Mouse (Mus musculus) CH12.LX (cell line): ENCODE measurements at regions not wholly inside any gene's neighbourhood (a gene's known extent, or its start where the extent isn't known, plus 50 kb on each side); places are given as distances from the start of the nearest gene placed in this dataset.

Experiments
- DNase-seq: peaks from one replicate; pipeline ENCODE4 v3.0.0-alpha.2; 2013; ENCODE audit errors: extremely low read depth
- H3K27ac ChIP-seq: 2 replicates; pipeline ENCODE4 v1.5.1; 2012; ENCODE audit warnings: low read depth, mild to moderate bottlenecking, control low read depth, moderate library complexity; ENCODE audit not compliant: insufficient read depth
- H3K27me3 ChIP-seq: replicated peaks from 2 replicates; pipeline ENCODE3; 2012; ENCODE audit warnings: inconsistent platforms
- H3K36me3 ChIP-seq, 2 experiments: replicated peaks in 1 of 2; 2 replicates each; pipeline versions ENCODE3 to v1.6.1; 2012; ENCODE audit warnings: inconsistent platforms in 1 of 2, low read length in 1 of 2, mild to moderate bottlenecking in 1 of 2, mixed read lengths in 1 of 2, moderate library complexity in 1 of 2; ENCODE audit not compliant: control insufficient read depth in 1 of 2, insufficient read depth in 1 of 2
- H3K4me1 ChIP-seq, 2 experiments: 2 replicates each; pipeline ENCODE4 v1.6.1; 2012; ENCODE audit warnings: inconsistent platforms in 1 of 2, moderate library complexity in 1 of 2; ENCODE audit not compliant: insufficient read depth in 2 of 2, control insufficient read depth in 1 of 2
- H3K4me2 ChIP-seq: 2 replicates; pipeline ENCODE4 v1.6.1; 2012; ENCODE audit warnings: low read depth, mild to moderate bottlenecking, control low read depth; ENCODE audit not compliant: poor library complexity, insufficient read depth, severe bottlenecking
- H3K4me3 ChIP-seq, 3 experiments: fragments of 150-350 bp in 1 of 3; sonication (generic) in 1 of 3; replicated peaks in 1 of 3; 2 replicates each; pipeline versions ENCODE3 to v1.5.1; 2011 to 2012; ENCODE audit warnings: low read depth in 2 of 3, low read length in 2 of 3, mild to moderate bottlenecking in 2 of 3, moderate library complexity in 2 of 3, control low read depth in 1 of 3, improper control_type of control experiment in 1 of 3, inconsistent platforms in 1 of 3, mixed read lengths in 1 of 3; ENCODE audit not compliant: poor library complexity in 1 of 3
- H3K79me2 ChIP-seq: replicated peaks from 2 replicates; pipeline ENCODE4 v1.6.1; 2012; ENCODE audit warnings: mild to moderate bottlenecking, moderate library complexity; ENCODE audit not compliant: control insufficient read depth, poor library complexity, insufficient read depth, severe bottlenecking; ENCODE audit errors: extremely low read depth
- H3K9ac ChIP-seq: 2 replicates; pipeline ENCODE4 v1.6.1; 2012; ENCODE audit warnings: low read depth, mild to moderate bottlenecking, control low read depth, moderate library complexity; ENCODE audit not compliant: insufficient read depth
- H3K9me3 ChIP-seq: replicated peaks from 2 replicates; pipeline ENCODE3; 2012; ENCODE audit warnings: low read length, inconsistent platforms, mixed read lengths
- CHD1 ChIP-seq: IDR thresholded peaks from 2 replicates; pipeline ENCODE4 v1.6.1; 2012; ENCODE audit warnings: low read depth, low read length, improper control_type of control experiment, inconsistent platforms
- CHD2 ChIP-seq: IDR thresholded peaks from 2 replicates; pipeline ENCODE4 v1.6.1; 2011; ENCODE audit warnings: low read length, improper control_type of control experiment
- CTCF ChIP-seq, 2 experiments: IDR thresholded peaks in 1 of 2; conservative IDR thresholded peaks in 1 of 2; 2 replicates each; pipeline ENCODE4 v1.5.1; 2011 to 2012; ENCODE audit warnings: low read depth in 2 of 2, low read length in 2 of 2, improper control_type of control experiment in 1 of 2, inconsistent platforms in 1 of 2, mild to moderate bottlenecking in 1 of 2, moderate library complexity in 1 of 2
- E2F4 ChIP-seq: IDR thresholded peaks from 2 replicates; pipeline ENCODE4 v1.6.1; 2011; ENCODE audit warnings: low read depth, low read length, improper control_type of control experiment; ENCODE audit not compliant: insufficient replicate concordance
- ELF1 ChIP-seq: IDR thresholded peaks from 2 replicates; pipeline ENCODE4 v1.6.1; 2014; ENCODE audit warnings: low read depth, mild to moderate bottlenecking, inconsistent platforms, low read length, improper control_type of control experiment
- EP300 ChIP-seq: IDR thresholded peaks from 2 replicates; pipeline ENCODE4 v1.6.1; 2011; ENCODE audit warnings: low read length, improper control_type of control experiment
- ETS1 ChIP-seq: conservative IDR thresholded peaks from 2 replicates; pipeline ENCODE4 v1.6.1; 2012; ENCODE audit warnings: low read depth, mild to moderate bottlenecking, inconsistent platforms, low read length, improper control_type of control experiment, moderate library complexity
- IRF4 ChIP-seq: IDR thresholded peaks from 2 replicates; pipeline ENCODE4 v1.6.1; 2014; ENCODE audit warnings: low read depth, mild to moderate bottlenecking, inconsistent platforms, low read length, improper control_type of control experiment
- JUND ChIP-seq: conservative IDR thresholded peaks from 2 replicates; pipeline ENCODE4 v1.6.1; 2011; ENCODE audit warnings: low read depth, low read length, improper control_type of control experiment
- KAT2A ChIP-seq: IDR thresholded peaks from 2 replicates; pipeline ENCODE4 v1.6.1; 2012; ENCODE audit warnings: low read length, improper control_type of control experiment, inconsistent platforms; ENCODE audit not compliant: insufficient replicate concordance
- MAFK ChIP-seq: IDR thresholded peaks from 2 replicates; pipeline ENCODE4 v1.6.1; 2011; ENCODE audit warnings: low read length, improper control_type of control experiment; ENCODE audit not compliant: insufficient replicate concordance
- MAX ChIP-seq: IDR thresholded peaks from 2 replicates; pipeline ENCODE4 v1.6.1; 2011; ENCODE audit warnings: low read length, improper control_type of control experiment
- MAZ ChIP-seq: IDR thresholded peaks from 2 replicates; pipeline ENCODE4 v1.6.1; 2012; ENCODE audit warnings: low read depth, mild to moderate bottlenecking, inconsistent platforms, low read length, improper control_type of control experiment, moderate library complexity
- MEF2A ChIP-seq: IDR thresholded peaks from 2 replicates; pipeline ENCODE4 v1.6.1; 2014; ENCODE audit warnings: low read depth, mild to moderate bottlenecking, inconsistent platforms, low read length, improper control_type of control experiment, borderline replicate concordance
- MXI1 ChIP-seq: IDR thresholded peaks from 2 replicates; pipeline ENCODE4 v1.6.1; 2011; ENCODE audit warnings: mild to moderate bottlenecking, low read depth, low read length, improper control_type of control experiment
- MYC ChIP-seq: IDR thresholded peaks from 2 replicates; pipeline ENCODE4 v1.6.1; 2011; ENCODE audit warnings: low read depth, mild to moderate bottlenecking, improper control_type of control experiment, low read length
- NELFE ChIP-seq: IDR thresholded peaks from 2 replicates; pipeline ENCODE4 v1.6.1; 2011; ENCODE audit warnings: low read depth, low read length, improper control_type of control experiment
- PAX5 ChIP-seq: IDR thresholded peaks from 2 replicates; pipeline ENCODE4 v1.6.1; 2012; ENCODE audit warnings: low read length, inconsistent platforms, mixed read lengths
- RAD21 ChIP-seq: IDR thresholded peaks from 2 replicates; pipeline ENCODE4 v1.6.1; 2011; ENCODE audit warnings: low read depth, mild to moderate bottlenecking, low read length, improper control_type of control experiment, moderate library complexity
- RCOR1 ChIP-seq: conservative IDR thresholded peaks from 2 replicates; pipeline ENCODE4 v1.6.1; 2012; ENCODE audit warnings: low read depth, mild to moderate bottlenecking, inconsistent platforms, low read length, improper control_type of control experiment
- SIN3A ChIP-seq: IDR thresholded peaks from 2 replicates; pipeline ENCODE4 v1.6.1; 2012; ENCODE audit warnings: low read length, improper control_type of control experiment, inconsistent platforms
- TBP ChIP-seq: conservative IDR thresholded peaks from 2 replicates; pipeline ENCODE4 v1.6.1; 2011; ENCODE audit warnings: low read depth, low read length, improper control_type of control experiment
- TCF12 ChIP-seq: IDR thresholded peaks from 2 replicates; pipeline ENCODE4 v1.6.1; 2014; ENCODE audit warnings: low read depth, mild to moderate bottlenecking, inconsistent platforms, low read length, improper control_type of control experiment
- UBTF ChIP-seq: IDR thresholded peaks from 2 replicates; pipeline ENCODE4 v1.6.1; 2012; ENCODE audit warnings: low read depth, mild to moderate bottlenecking, inconsistent platforms, low read length, improper control_type of control experiment, moderate library complexity
- ZC3H11A ChIP-seq: IDR thresholded peaks from 2 replicates; pipeline ENCODE4 v1.6.1; 2012; ENCODE audit warnings: low read depth, mild to moderate bottlenecking, inconsistent platforms, low read length, improper control_type of control experiment
- ZMIZ1 ChIP-seq: IDR thresholded peaks from 2 replicates; pipeline ENCODE4 v1.6.1; 2012; ENCODE audit warnings: low read depth, mild to moderate bottlenecking, inconsistent platforms, low read length, improper control_type of control experiment
- dilution Hi-C: fragments of 300-500 bp; cut with MboI; formaldehyde crosslinking; loops from 2 replicates; pipeline ENCODE4 v1.14.3; 2020; ENCODE audit warnings: low sequenced_read_pairs; ENCODE audit not compliant: extremely low pct_unique_long_range_greater_than_20kb, extremely low pct_ligation_motif_present
- in situ Hi-C: fragments of 300-500 bp; cut with MboI; formaldehyde crosslinking; loops from 3 replicates; pipeline ENCODE4 v1.14.3; 2019; ENCODE audit warnings: low sequenced_read_pairs, low pct_ligation_motif_present, low pct_unique_long_range_greater_than_20kb, mixed read lengths

DNA sequence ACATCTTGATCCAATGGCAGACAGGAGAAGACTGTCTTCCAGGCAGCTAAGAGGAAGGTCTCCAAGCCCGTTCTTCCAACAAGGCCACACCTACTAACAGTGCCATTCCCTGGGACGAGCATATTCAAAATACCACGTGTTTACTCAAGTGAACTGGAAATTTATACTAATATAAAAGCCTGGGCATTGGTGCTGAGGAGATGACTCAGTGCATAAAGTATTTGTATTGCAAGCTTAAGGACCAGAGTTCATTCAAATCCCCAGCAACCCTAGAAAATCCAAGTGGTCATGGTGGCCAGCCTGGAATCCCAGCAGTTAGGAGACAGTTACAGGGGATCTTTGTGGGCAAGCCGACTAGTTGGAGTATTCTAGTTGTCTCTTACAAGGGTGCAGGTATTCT lies 119.5 kb downstream of the Hlx start:
- H3K27me3 ChIP-seq = no peaks in the 10 kb centered on the region
- H3K9me3 ChIP-seq = peaks cover 3% of the 10 kb centered on the region
- no peak overlapping the region for H3K27ac ChIP-seq
- no peak overlapping the region for H3K4me2 ChIP-seq
- TF ChIP-seq JUND = no peak
- no peak for TF ChIP-seq MXI1
- no peak for TF ChIP-seq ZC3H11A
- TF ChIP-seq RAD21 = no peak
- TF ChIP-seq CHD2 = no peak
- no peak for TF ChIP-seq MAX
- TF ChIP-seq MAZ = no peak
- TF ChIP-seq ZMIZ1 = no peak
- TF ChIP-seq RCOR1 = no peak
- no peak for TF ChIP-seq TCF12
- TF ChIP-seq MAFK = no peak
- H3K9ac ChIP-seq = no peak overlapping the region
- DNase-seq = no peak
- H3K36me3 ChIP-seq = no peaks in the 10 kb centered on the region
- no peak overlapping the region for H3K4me3 ChIP-seq
- no peaks in the 10 kb centered on the region for H3K79me2 ChIP-seq
- dilution Hi-C loops = no loop called here
- H3K4me1 ChIP-seq = peaks cover 2 to 21% of the 10 kb centered on the region in 2 experiments
- in situ Hi-C loops = no loop called here

DNA sequence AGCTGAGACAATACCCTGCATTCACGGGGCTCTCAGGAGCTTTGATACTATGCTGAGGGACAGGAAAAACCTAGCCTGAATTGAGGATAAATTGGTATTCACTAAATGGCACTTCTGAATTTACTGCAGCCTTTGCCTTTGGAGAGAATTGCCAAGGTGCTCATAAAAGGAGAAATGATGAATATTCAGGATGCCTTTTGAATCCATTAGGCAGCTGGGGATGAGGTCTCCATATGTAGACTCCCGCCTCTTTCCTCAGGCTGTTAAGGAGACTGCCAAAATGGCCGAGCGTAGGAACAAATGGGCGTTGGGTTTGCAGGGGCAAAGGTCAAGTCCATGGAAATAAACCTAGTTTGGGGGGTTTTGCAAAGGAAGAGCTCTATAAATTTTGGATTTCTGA lies 123.5 kb downstream of the Hlx start:
- DNase-seq = no peak
- Histone ChIP-seq H3K9ac (no peak overlapping the region), H3K4me2 (no peak overlapping the region), H3K4me1 (no peaks in the 10 kb centered on the region), H3K4me3 (no peak overlapping the region)
- TF ChIP-seq SIN3A (no peak), RCOR1 (no peak), CHD1 (no peak), ZC3H11A (no peak), MAZ (no peak), ETS1 (no peak), CTCF (conservative IDR thresholded peaks at IDR 0.05 in 1 of 2, IDR thresholded peaks at IDR 0.05 in 1 of 2; ENCODE audit: low read depth in 2 of 2, low read length in 2 of 2) (no peak)
- TF ChIP-seq, all 38 proteins: peak for 0
- no peaks in the 10 kb centered on the region for H3K9me3 ChIP-seq
- H3K27me3 ChIP-seq = no peaks in the 10 kb centered on the region
- in situ Hi-C loops = no loop called here
- dilution Hi-C loops = no loop called here
- no peaks in the 10 kb centered on the region for H3K36me3 ChIP-seq
- no peaks in the 10 kb centered on the region for H3K79me2 ChIP-seq
- no peak overlapping the region for H3K27ac ChIP-seq

DNA sequence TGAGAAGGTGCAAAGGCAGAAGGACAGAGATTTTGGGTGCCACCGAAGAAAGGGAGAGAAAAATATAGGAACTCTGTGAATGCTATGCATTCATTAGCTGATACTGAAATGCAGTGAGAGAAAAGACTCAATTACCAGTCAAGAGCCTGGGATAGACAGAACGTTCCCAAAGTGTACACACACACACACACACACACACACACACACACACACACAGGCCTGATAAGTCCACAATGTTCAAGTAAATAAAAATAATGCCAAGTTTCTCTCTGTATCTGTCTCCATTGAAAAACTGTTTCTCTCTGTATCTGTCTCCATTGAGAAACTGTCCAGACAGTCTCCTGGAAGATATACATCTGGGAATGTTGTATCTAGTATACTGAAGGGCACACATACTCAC lies 124.1 kb downstream of the Hlx start:
- dilution Hi-C loops = no loop called here
- in situ Hi-C loops = no loop called here

More for the DNA sequence above, 124.1 kb downstream of the Hlx start:
- TF ChIP-seq MAZ (no peak), CTCF (conservative IDR thresholded peaks at IDR 0.05 in 1 of 2, IDR thresholded peaks at IDR 0.05 in 1 of 2; ENCODE audit: low read depth in 2 of 2, low read length in 2 of 2) (no peak), KAT2A (no peak), UBTF (no peak), MEF2A (no peak), CHD1 (no peak), MXI1 (no peak), NELFE (no peak), MYC (no peak), IRF4 (no peak), RCOR1 (no peak), TBP (no peak), EP300 (no peak), PAX5 (no peak), MAX (no peak), E2F4 (no peak), JUND (no peak), ELF1 (no peak)
- no peak for DNase-seq
- H3K4me1 ChIP-seq = no peaks in the 10 kb centered on the region
- no peaks in the 10 kb centered on the region for H3K9me3 ChIP-seq
- no peak overlapping the region for H3K4me2 ChIP-seq
- no peak overlapping the region for H3K9ac ChIP-seq
- no peaks in the 10 kb centered on the region for H3K79me2 ChIP-seq
- no peak overlapping the region for H3K4me3 ChIP-seq
- no peak overlapping the region for H3K27ac ChIP-seq
- no peaks in the 10 kb centered on the region for H3K27me3 ChIP-seq
- no peaks in the 10 kb centered on the region for H3K36me3 ChIP-seq
